In genomic region chr6:70727094-70727721, GRCm38 (mm10) we compare ENCODE assay signal across 26 mouse cellular contexts.
A peak's percentile ranks its signal among the peaks of the same experiment; 100 is the strongest.
DNase-seq lines count a peak whose midpoint lies in the region; ATAC-seq and TF ChIP-seq lines count a peak whose summit lies in the region.
"Had no signal": no experiment of that assay in that cellular context is flagged by ENCODE, and none has a peak within 500 bp of the region (broad histone marks: within the 10 kb centered on the region; RNA-seq: fewer than 3 reads in every experiment).

No protein-coding gene starts in this region.

- WGBS in spleen, adult 2 months: 54% methylated on average over 4 of the region's 4 CpGs
- WGBS in liver, embryonic 15.5 days (ENCODE audit: insufficient replicate concordance): 27% methylated on average over 4 of the region's 4 CpGs
- WGBS in thymus, adult 2 months: 80% methylated on average over 4 of the region's 4 CpGs

- no peak overlapping the region for H3K4me3 ChIP-seq in spleen, adult 2 months (ENCODE audit: extremely low read depth, insufficient read depth, insufficient read length)
- no peak overlapping the region for H3K4me3 ChIP-seq in liver, embryonic 15.5 days (replicated peaks)
- no peak overlapping the region for H3K4me3 ChIP-seq in thymus, adult 2 months (ENCODE audit: control insufficient read depth, insufficient read depth, low read length)
- H3K4me3 ChIP-seq: forebrain, embryonic 12.5 days; heart, adult 2 months; hindbrain, embryonic 13.5 days; kidney, embryonic 15.5 days; limb, embryonic 10.5 days; neural tube, embryonic 12.5 days had no signal

- H3K9me3 ChIP-seq in liver, embryonic 15.5 days (replicated peaks): no peaks in the 10 kb centered on the region
- H3K9me3 ChIP-seq: forebrain, embryonic 12.5 days; hindbrain, embryonic 13.5 days; kidney, embryonic 15.5 days; limb, embryonic 10.5 days; neural tube, embryonic 12.5 days had no signal

- H3K4me2 ChIP-seq in liver, embryonic 15.5 days: peak overlapping the region; percentile 27
- H3K4me2 ChIP-seq: forebrain, embryonic 12.5 days; hindbrain, embryonic 13.5 days; kidney, embryonic 15.5 days; neural tube, embryonic 12.5 days had no signal

- no peak overlapping the region for H3K9ac ChIP-seq in liver, embryonic 15.5 days
- H3K9ac ChIP-seq: forebrain, embryonic 12.5 days; hindbrain, embryonic 13.5 days; kidney, embryonic 15.5 days; neural tube, embryonic 12.5 days had no signal

- peak; percentile 76 for ATAC-seq in erythroid progenitor cell, adult 5-6 weeks (replicated peaks; ENCODE audit: low FRiP score, poor library complexity, severe bottlenecking)
- peak; percentile 77 for ATAC-seq in liver, embryonic 15.5 days (ENCODE audit: insufficient read depth)

- TF ChIP-seq CTCF in spleen, adult 2 months (IDR thresholded peaks at IDR 0.05; ENCODE audit: extremely low read depth, insufficient read depth, insufficient read length, insufficient replicate concordance): no peak
- no peak for TF ChIP-seq CTCF in thymus, adult 2 months (IDR thresholded peaks at IDR 0.05; ENCODE audit: borderline replicate concordance, control insufficient read depth, extremely low read depth, insufficient read depth, low read length, poor library complexity)

- H3K27ac ChIP-seq in spleen, adult 2 months (ENCODE audit: insufficient read depth, low read length): peak overlapping the region; percentile 96; the same call in 1 of the 2 replicates
- H3K27ac ChIP-seq in liver, embryonic 15.5 days (replicated peaks): peak overlapping the region; percentile 90
- no peak overlapping the region for H3K27ac ChIP-seq in thymus, adult 2 months (ENCODE audit: control insufficient read depth, insufficient read depth, low read length)
- H3K27ac ChIP-seq: forebrain, embryonic 12.5 days; heart, adult 2 months; hindbrain, embryonic 13.5 days; kidney, embryonic 15.5 days; limb, embryonic 10.5 days; neural tube, embryonic 12.5 days had no signal

- H3K4me1 ChIP-seq in spleen, adult 2 months (ENCODE audit: control insufficient read depth, insufficient read depth, insufficient read length): peaks cover 4% of the 10 kb centered on the region; the same call in 1 of the 2 replicates
- peaks cover 60% of the 10 kb centered on the region for H3K4me1 ChIP-seq in liver, embryonic 15.5 days (replicated peaks)
- no peaks in the 10 kb centered on the region for H3K4me1 ChIP-seq in thymus, adult 2 months (replicated peaks; ENCODE audit: control insufficient read depth, insufficient read depth, low read length)
- H3K4me1 ChIP-seq: forebrain, embryonic 12.5 days; hindbrain, embryonic 13.5 days; kidney, embryonic 15.5 days; limb, embryonic 10.5 days; neural tube, embryonic 12.5 days had no signal

- no peak for DNase-seq in spleen, adult 2 months (ENCODE audit: low read depth in 1 of 2, low spot score in 2 of 2)
- DNase-seq in spleen, postnatal 10 days (ENCODE audit: low spot score in 2 of 2): no peak
- DNase-seq in splenic B cell, adult 2 months (ENCODE audit: low read depth, low spot score): peak; percentile 42
- no peak for DNase-seq in cerebellum, adult 9-10 months
- no peak for DNase-seq in cerebellum, adult 11-12 months
- DNase-seq in thymus, adult 2 months: no peak
- DNase-seq: adrenal gland, adult 8-10 months; cerebellum, adult 8-10 months; gastrocnemius, postnatal 36 days; heart, adult 2 months; heart, postnatal 36 days; kidney, adult 11 months; kidney, postnatal 36 days; layer of hippocampus, adult 9-11 months; lung, postnatal 10 days; midbrain, embryonic 14.5 days; retina, postnatal 1 day; right cerebral cortex, postnatal 25 days; spleen, adult 18-20 months had no signal

- peaks cover 32% of the 10 kb centered on the region for H3K36me3 ChIP-seq in spleen, adult 2 months (ENCODE audit: control insufficient read depth, insufficient read depth, low read length)
- H3K36me3 ChIP-seq in liver, embryonic 15.5 days (replicated peaks): no peaks in the 10 kb centered on the region
- H3K36me3 ChIP-seq in splenic B cell, adult 2 months (ENCODE audit: control insufficient read depth, insufficient read depth, low read length, poor library complexity, severe bottlenecking): peaks cover 38% of the 10 kb centered on the region
- no peaks in the 10 kb centered on the region for H3K36me3 ChIP-seq in thymus, adult 2 months (ENCODE audit: control insufficient read depth, insufficient read depth, low read length)
- H3K36me3 ChIP-seq: forebrain, embryonic 12.5 days; hindbrain, embryonic 13.5 days; kidney, embryonic 15.5 days; limb, embryonic 10.5 days; neural tube, embryonic 12.5 days had no signal

- TF ChIP-seq POLR2A in spleen, adult 2 months (IDR thresholded peaks at IDR 0.05; ENCODE audit: low read depth, low read length): no peak; the same call in 1 of the 2 replicates
- TF ChIP-seq POLR2A in thymus, adult 2 months (IDR thresholded peaks at IDR 0.05; ENCODE audit: control insufficient read depth, extremely low read depth, insufficient read depth, low read length, poor library complexity): no peak

- H3K27me3 ChIP-seq in spleen, adult 2 months (ENCODE audit: control insufficient read depth, insufficient read depth, low read length): no peaks in the 10 kb centered on the region
- no peaks in the 10 kb centered on the region for H3K27me3 ChIP-seq in liver, embryonic 15.5 days
- no peaks in the 10 kb centered on the region for H3K27me3 ChIP-seq in splenic B cell, adult 2 months (ENCODE audit: control insufficient read depth, insufficient read depth, low read length, poor library complexity, severe bottlenecking)
- H3K27me3 ChIP-seq in thymus, adult 2 months (ENCODE audit: control insufficient read depth, insufficient read depth, low read length): no peaks in the 10 kb centered on the region
- H3K27me3 ChIP-seq: forebrain, embryonic 12.5 days; hindbrain, embryonic 13.5 days; kidney, embryonic 15.5 days; neural tube, embryonic 12.5 days had no signal
